Comparison of ENCODE assay signal across 11 mouse cellular contexts in genomic region chr16:95847765-95848483, GRCm38 (mm10).
DNase-seq lines count a peak whose midpoint lies in the region; ATAC-seq lines count a peak whose summit lies in the region.
"Had no signal": no experiment of that assay in that cellular context is flagged by ENCODE, and none has a peak within 500 bp of the region (broad histone marks: within the 10 kb centered on the region; RNA-seq: fewer than 3 reads in every experiment).

No protein-coding gene starts in this region.

- no peak overlapping the region for H3K4me2 ChIP-seq in kidney, embryonic 16.5 days (replicated peaks; ENCODE audit: low read depth, low read length)
- H3K4me2 ChIP-seq in embryonic facial prominence, embryonic 11.5 days (ENCODE audit: low read depth, low read length), result no peak overlapping the region
- H3K4me2 ChIP-seq in intestine, embryonic 15.5 days (replicated peaks), result no peak overlapping the region
- H3K4me2 ChIP-seq in neural tube, embryonic 15.5 days, result no peak overlapping the region
- H3K4me2 ChIP-seq: forebrain, embryonic 13.5 days had no signal

- H3K9ac ChIP-seq in kidney, embryonic 16.5 days (replicated peaks; ENCODE audit: low read length), result no peak overlapping the region
- H3K9ac ChIP-seq in embryonic facial prominence, embryonic 11.5 days (replicated peaks; ENCODE audit: low read length), result no peak overlapping the region
- H3K9ac ChIP-seq in intestine, embryonic 15.5 days, result no peak overlapping the region
- no peak overlapping the region for H3K9ac ChIP-seq in neural tube, embryonic 15.5 days (replicated peaks)
- H3K9ac ChIP-seq: forebrain, embryonic 13.5 days had no signal

- H3K4me1 ChIP-seq in kidney, embryonic 16.5 days (ENCODE audit: insufficient read depth, low read length), result peaks cover 22% of the 10 kb centered on the region
- no peaks in the 10 kb centered on the region for H3K4me1 ChIP-seq in embryonic facial prominence, embryonic 11.5 days (ENCODE audit: control insufficient read depth, insufficient read depth, low read length)
- peaks cover 17% of the 10 kb centered on the region for H3K4me1 ChIP-seq in intestine, embryonic 15.5 days (replicated peaks)
- peaks cover 30% of the 10 kb centered on the region for H3K4me1 ChIP-seq in neural tube, embryonic 15.5 days
- H3K4me1 ChIP-seq in forebrain, embryonic 10.5 days, result peaks cover 24% of the 10 kb centered on the region

- no peak for DNase-seq in kidney, postnatal 10 days
- DNase-seq in embryonic facial prominence, embryonic 11.5 days (ENCODE audit: low spot score), result peak; percentile 71
- no peak for DNase-seq in cerebellum, adult 9-10 months
- no peak for DNase-seq in forebrain, embryonic 10.5 days (ENCODE audit: extremely low spot score, low spot score)
- DNase-seq: cerebellum, adult 11 months; kidney, adult 2 months had no signal

- WGBS in kidney, embryonic 16.5 days, result 48% methylated on average over 3 of the region's 3 CpGs
- whole genome bisulfite sequencing in embryonic facial prominence, embryonic 11.5 days, result 43% methylated on average over 3 of the region's 3 CpGs
- WGBS in intestine, embryonic 15.5 days, result 35% methylated on average over 3 of the region's 3 CpGs
- 42% methylated on average over 3 of the region's 3 CpGs for WGBS in neural tube, embryonic 15.5 days
- 64% methylated on average over 3 of the region's 3 CpGs for WGBS in forebrain, embryonic 10.5 days

- peak; percentile 33; the same call in 1 of the 2 replicates for ATAC-seq in kidney, embryonic 16.5 days (ENCODE audit: low FRiP score, low TSS enrichment)
- peak; percentile 33; the same call in 1 of the 2 replicates for ATAC-seq in embryonic facial prominence, embryonic 11.5 days (replicated peaks; ENCODE audit: insufficient number of reproducible peaks, low FRiP score, low TSS enrichment, low read depth)
- no peak for ATAC-seq in intestine, embryonic 15.5 days
- no peak for ATAC-seq in neural tube, embryonic 15.5 days (ENCODE audit: low FRiP score)
- ATAC-seq: forebrain, embryonic 13.5 days; Patski had no signal

- no peaks in the 10 kb centered on the region for H3K27me3 ChIP-seq in kidney, embryonic 16.5 days (ENCODE audit: insufficient read depth, low read length)
- no peaks in the 10 kb centered on the region for H3K27me3 ChIP-seq in embryonic facial prominence, embryonic 11.5 days (ENCODE audit: control insufficient read depth, insufficient read depth, low read length)
- no peaks in the 10 kb centered on the region for H3K27me3 ChIP-seq in intestine, embryonic 15.5 days (replicated peaks)
- no peaks in the 10 kb centered on the region for H3K27me3 ChIP-seq in neural tube, embryonic 15.5 days (replicated peaks)
- H3K27me3 ChIP-seq in forebrain, embryonic 10.5 days (ENCODE audit: poor library complexity, severe bottlenecking), result no peaks in the 10 kb centered on the region
- H3K27me3 ChIP-seq: forebrain, embryonic 13.5 days; Patski had no signal

- H3K9me3 ChIP-seq in kidney, embryonic 16.5 days (ENCODE audit: low read length), result no peaks in the 10 kb centered on the region
- no peaks in the 10 kb centered on the region for H3K9me3 ChIP-seq in embryonic facial prominence, embryonic 11.5 days (replicated peaks; ENCODE audit: control insufficient read depth, low read length)
- H3K9me3 ChIP-seq in intestine, embryonic 15.5 days, result no peaks in the 10 kb centered on the region
- H3K9me3 ChIP-seq in neural tube, embryonic 15.5 days (replicated peaks), result no peaks in the 10 kb centered on the region
- H3K9me3 ChIP-seq in forebrain, embryonic 10.5 days, result no peaks in the 10 kb centered on the region

- H3K4me3 ChIP-seq in kidney, embryonic 16.5 days (ENCODE audit: low read length), result no peak overlapping the region
- no peak overlapping the region for H3K4me3 ChIP-seq in embryonic facial prominence, embryonic 11.5 days (ENCODE audit: low read depth, low read length)
- H3K4me3 ChIP-seq in intestine, embryonic 15.5 days (replicated peaks), result no peak overlapping the region
- no peak overlapping the region for H3K4me3 ChIP-seq in neural tube, embryonic 15.5 days (replicated peaks)
- H3K4me3 ChIP-seq in forebrain, embryonic 10.5 days, result no peak overlapping the region
- H3K4me3 ChIP-seq: forebrain, embryonic 13.5 days had no signal

- H3K36me3 ChIP-seq in kidney, embryonic 16.5 days (ENCODE audit: insufficient read depth, low read length), result 0 out of 2 replicates have a peak, but pooled peaks cover 2% of the 10 kb centered on the region
- H3K36me3 ChIP-seq in embryonic facial prominence, embryonic 11.5 days (replicated peaks; ENCODE audit: control insufficient read depth, insufficient read depth, low read depth, low read length), result no peaks in the 10 kb centered on the region
- no peaks in the 10 kb centered on the region for H3K36me3 ChIP-seq in intestine, embryonic 15.5 days
- no peaks in the 10 kb centered on the region for H3K36me3 ChIP-seq in neural tube, embryonic 15.5 days
- no peaks in the 10 kb centered on the region for H3K36me3 ChIP-seq in forebrain, embryonic 10.5 days (replicated peaks)

- peak overlapping the region; percentile 77 for H3K27ac ChIP-seq in kidney, embryonic 16.5 days (ENCODE audit: low read length)
- peak overlapping the region; percentile 54; the same call in 1 of the 2 replicates for H3K27ac ChIP-seq in embryonic facial prominence, embryonic 11.5 days (replicated peaks; ENCODE audit: low read depth, low read length)
- H3K27ac ChIP-seq in intestine, embryonic 15.5 days, result peak overlapping the region; percentile 69
- H3K27ac ChIP-seq in neural tube, embryonic 15.5 days (replicated peaks), result peak overlapping the region; percentile 38
- H3K27ac ChIP-seq in forebrain, embryonic 10.5 days, result no peak overlapping the region
- H3K27ac ChIP-seq: forebrain, embryonic 13.5 days had no signal

Comparison
In these comparisons a context has a peak if more than half of its experiments do, and no peak if none do; other contexts are left out.
1. ATAC-seq: peak in kidney, embryonic 16.5 days (single experiment) and embryonic facial prominence, embryonic 11.5 days (single experiment); none in intestine, embryonic 15.5 days (single experiment) and neural tube, embryonic 15.5 days (single experiment).